Mouse (Mus musculus): ENCODE measurements around the gene Tekt1. TPM values are rescaled to one million over a fixed set of nuclear protein-coding genes. Genes with fewer than 3 reads are reported as not detected.

Gene Tekt1
- polyA plus RNA-seq, 1 experiment from 2014 or later = 2.0 TPM

- DNase-seq (ENCODE audit: low spot score) = no peak
- Histone ChIP-seq H3K27me3 (ENCODE audit: insufficient read depth, poor library complexity, severe bottlenecking) (peaks cover 55% of the 10 kb centered on the region), H3K27ac (no peak overlapping the region), H3K36me3 (no peaks in the 10 kb centered on the region), H3K9me3 (no peaks in the 10 kb centered on the region), H3K4me1 (peaks cover 7% of the 10 kb centered on the region), H3K4me3 (no peak overlapping the region)
- WGBS = 73% methylated on average over 5 of the region's 5 CpGs
Measured at GRCm38 (mm10) chr11:72318026-72318425, 44.2 kb downstream of the Tekt1 start.

- Histone ChIP-seq H3K4me3 (peak within 1 kb of the TSS; percentile 52), H3K36me3 (no peaks in the 10 kb centered on the region), H3K27me3 (ENCODE audit: insufficient read depth, poor library complexity, severe bottlenecking) (peaks cover 63% of the 10 kb centered on the region), H3K9me3 (no peaks in the 10 kb centered on the region), H3K27ac (no peak within 1 kb of the TSS), H3K4me1 (peaks cover 11% of the 10 kb centered on the region)
- WGBS = 9% methylated on average over 42 of the region's 42 CpGs
- DNase-seq (ENCODE audit: low spot score) = no peak
Measured at GRCm38 (mm10) chr11:72314151-72314895, 47.9 kb downstream of the Tekt1 start, which contains the start of gene Fbxo39. TSS of gene Fbxo39 (plus strand) at chr11:72314444.

GRCm38 (mm10) chr11:72311355-72312001 is 50.8 kb downstream of the Tekt1 start:
- Histone ChIP-seq H3K9me3 (no peaks in the 10 kb centered on the region), H3K36me3 (no peaks in the 10 kb centered on the region), H3K4me1 (peaks cover 20% of the 10 kb centered on the region), H3K27me3 (ENCODE audit: insufficient read depth, poor library complexity, severe bottlenecking) (peaks cover 40% of the 10 kb centered on the region), H3K4me3 (no peak overlapping the region), H3K27ac (no peak overlapping the region)
- no peak for DNase-seq (ENCODE audit: low spot score)
- 81% methylated on average over 10 of the region's 10 CpGs for WGBS

GRCm38 (mm10) chr11:72310491-72310890 is 51.8 kb downstream of the Tekt1 start:
- WGBS = 62% methylated on average over 4 of the region's 4 CpGs
- no peaks in the 10 kb centered on the region for H3K36me3 ChIP-seq
- peaks cover 20% of the 10 kb centered on the region for H3K4me1 ChIP-seq

GRCm38 (mm10) chr11:72308982-72309381 is 53.3 kb downstream of the Tekt1 start:
- Histone ChIP-seq H3K4me3 (no peak overlapping the region), H3K27ac (no peak overlapping the region), H3K9me3 (no peaks in the 10 kb centered on the region), H3K36me3 (no peaks in the 10 kb centered on the region), H3K27me3 (ENCODE audit: insufficient read depth, poor library complexity, severe bottlenecking) (peaks cover 23% of the 10 kb centered on the region), H3K4me1 (peaks cover 13% of the 10 kb centered on the region)
- DNase-seq (ENCODE audit: low spot score) = peak; percentile 81
- WGBS = 10% methylated on average over 2 of the region's 2 CpGs

More at GRCm38 (mm10) chr11:72310491-72310890, 51.8 kb downstream of the Tekt1 start:
- peaks cover 36% of the 10 kb centered on the region for H3K27me3 ChIP-seq (ENCODE audit: insufficient read depth, poor library complexity, severe bottlenecking)
- H3K27ac ChIP-seq = no peak overlapping the region
- no peak for DNase-seq (ENCODE audit: low spot score)
- no peaks in the 10 kb centered on the region for H3K9me3 ChIP-seq
- H3K4me3 ChIP-seq = no peak overlapping the region

GRCm38 (mm10) chr11:72307461-72307860 is 54.8 kb downstream of the Tekt1 start:
- Histone ChIP-seq H3K9me3 (no peaks in the 10 kb centered on the region), H3K36me3 (no peaks in the 10 kb centered on the region), H3K27ac (no peak overlapping the region), H3K27me3 (ENCODE audit: insufficient read depth, poor library complexity, severe bottlenecking) (peaks cover 7% of the 10 kb centered on the region; the same call in 1 of the 2 replicates), H3K4me3 (no peak overlapping the region), H3K4me1 (peaks cover 13% of the 10 kb centered on the region)
- WGBS = 78% methylated on average over 5 of the region's 5 CpGs
- no peak for DNase-seq (ENCODE audit: low spot score)

GRCm38 (mm10) chr11:72302230-72302629 is 60.0 kb downstream of the Tekt1 start:
- Histone ChIP-seq H3K36me3 (no peaks in the 10 kb centered on the region), H3K27ac (0 out of 2 replicates have a peak overlapping the region, but pooled peaks have one; percentile 57), H3K27me3 (ENCODE audit: insufficient read depth, poor library complexity, severe bottlenecking) (peaks cover 4% of the 10 kb centered on the region; the same call in 1 of the 2 replicates), H3K4me3 (no peak overlapping the region), H3K4me1 (peaks cover 11% of the 10 kb centered on the region), H3K9me3 (no peaks in the 10 kb centered on the region)
- DNase-seq (ENCODE audit: low spot score) = no peak
- WGBS = 76% methylated on average over 7 of the region's 7 CpGs

- H3K9me3 ChIP-seq = no peaks in the 10 kb centered on the region
- DNase-seq (ENCODE audit: low spot score) = peak; percentile 78
- H3K4me1 ChIP-seq = peaks cover 11% of the 10 kb centered on the region
- H3K36me3 ChIP-seq = no peaks in the 10 kb centered on the region
- peak within 1 kb of the TSS; percentile 57 for H3K27ac ChIP-seq
- peak within 1 kb of the TSS; percentile 25; the same call in 1 of the 2 replicates for H3K4me3 ChIP-seq
- H3K27me3 ChIP-seq (ENCODE audit: insufficient read depth, poor library complexity, severe bottlenecking) = peaks cover 4% of the 10 kb centered on the region; the same call in 1 of the 2 replicates
- WGBS = 22% methylated on average over 6 of the region's 6 CpGs
Measured at GRCm38 (mm10) chr11:72301334-72301733, 60.9 kb downstream of the Tekt1 start, which contains the start of gene Xaf1. TSS of gene Xaf1 (plus strand) at chr11:72301629.

Small RNA genes within 50 kb of the gene (microRNA-seq; reads per million reads assigned to microRNA genes)
- not detected for gene Mir6338

Other genes starting within 250 kb of the Tekt1 start
- gene Pitpnm3, start 226.7 kb downstream of the Tekt1 start, polyA plus RNA-seq (2016; fragmentation: Nextera tagmentation; extraction: Ambion mirVana) = 0.09 and 0.20 TPM in 2 replicates
- 0.10 and 0.24 TPM in 2 replicates for gene Gm43951, start 155.6 kb downstream of the Tekt1 start, polyA plus RNA-seq (2016; fragmentation: Nextera tagmentation; extraction: Ambion mirVana)
- gene 4933427D14Rik, start 155.0 kb downstream of the Tekt1 start, polyA plus RNA-seq (2016; fragmentation: Nextera tagmentation; extraction: Ambion mirVana) = 7.1 and 9.4 TPM in 2 replicates
- 161 and 183 TPM in 2 replicates for gene Txndc17, start 154.9 kb downstream of the Tekt1 start, polyA plus RNA-seq (2016; fragmentation: Nextera tagmentation; extraction: Ambion mirVana)
- 26.9 and 36.9 TPM in 2 replicates for gene Med31, start 146.8 kb downstream of the Tekt1 start, polyA plus RNA-seq (2016; fragmentation: Nextera tagmentation; extraction: Ambion mirVana)
- gene Slc13a5, start 95.2 kb downstream of the Tekt1 start, polyA plus RNA-seq (2016; fragmentation: Nextera tagmentation; extraction: Ambion mirVana) = 0.18 and 0.26 TPM in 2 replicates
- gene Xaf1, start 60.8 kb downstream of the Tekt1 start, polyA plus RNA-seq (2016; fragmentation: Nextera tagmentation; extraction: Ambion mirVana) = 1.5 and 1.6 TPM in 2 replicates
- not detected in 2 replicates for gene Fbxo39, start 48.0 kb downstream of the Tekt1 start, polyA plus RNA-seq (2016; fragmentation: Nextera tagmentation; extraction: Ambion mirVana)
- gene Smtnl2, start 49.3 kb upstream of the Tekt1 start, polyA plus RNA-seq (2016; fragmentation: Nextera tagmentation; extraction: Ambion mirVana) = 148 and 184 TPM in 2 replicates
- gene Ggt6, start 73.1 kb upstream of the Tekt1 start, polyA plus RNA-seq (2016; fragmentation: Nextera tagmentation; extraction: Ambion mirVana) = not detected in 2 replicates
- gene Mybbp1a, start 78.9 kb upstream of the Tekt1 start, polyA plus RNA-seq (2016; fragmentation: Nextera tagmentation; extraction: Ambion mirVana) = 133 and 186 TPM in 2 replicates
- gene Spns2, start 127.5 kb upstream of the Tekt1 start, polyA plus RNA-seq (2016; fragmentation: Nextera tagmentation; extraction: Ambion mirVana) = 5.7 and 7.1 TPM in 2 replicates
- gene Spns3, start 188.1 kb upstream of the Tekt1 start, polyA plus RNA-seq (2016; fragmentation: Nextera tagmentation; extraction: Ambion mirVana) = 0.11 and 0.28 TPM in 2 replicates
- 61.6 and 70.1 TPM in 2 replicates for gene Ube2g1, start 244.8 kb upstream of the Tekt1 start, polyA plus RNA-seq (2016; fragmentation: Nextera tagmentation; extraction: Ambion mirVana)